Mouse (Mus musculus) MEL (cell line): ENCODE results near the gene Gfpt2. TPM values are rescaled to one million over a fixed set of nuclear protein-coding genes. Genes with fewer than 3 reads are reported as not detected.
A peak's percentile ranks its signal among the peaks of the same experiment; 100 is the strongest.

Source experiments
- DNase-seq: peaks from one replicate; pipeline ENCODE4 v3.0.0; 2011; ENCODE audit warnings: low read depth, low spot score
- H3K27ac ChIP-seq: 2 replicates; pipeline ENCODE4 v1.5.1; 2012; ENCODE audit warnings: low read depth, mild to moderate bottlenecking, control low read depth, low read length, moderate library complexity; ENCODE audit not compliant: control insufficient read depth
- H3K27me3 ChIP-seq, 2 experiments: fragments of 150-350 bp in 1 of 2; sonication (generic) in 1 of 2; 2 replicates each; pipeline ENCODE4 v1.6.1; 2012; ENCODE audit warnings: low read length in 2 of 2, mild to moderate bottlenecking in 2 of 2, improper control_type of control experiment in 1 of 2, moderate library complexity in 1 of 2; ENCODE audit not compliant: insufficient read depth in 2 of 2, control insufficient read depth in 1 of 2
- H3K36me3 ChIP-seq, 2 experiments: 2 replicates each; pipeline ENCODE4 v1.6.1; 2012 to 2014; ENCODE audit warnings: low read length in 2 of 2, improper control_type of control experiment in 1 of 2, inconsistent platforms in 1 of 2, mild to moderate bottlenecking in 1 of 2; ENCODE audit not compliant: insufficient read depth in 2 of 2, control insufficient read depth in 1 of 2
- H3K4me1 ChIP-seq, 2 experiments: fragments of 150-350 bp in 1 of 2; sonication (generic) in 1 of 2; 2 replicates each; pipeline ENCODE4 v1.6.1; 2012; ENCODE audit warnings: low read length in 2 of 2, improper control_type of control experiment in 1 of 2, mild to moderate bottlenecking in 1 of 2; ENCODE audit not compliant: insufficient read depth in 2 of 2, control insufficient read depth in 1 of 2
- H3K4me3 ChIP-seq, 2 experiments: fragments of 150-350 bp in 1 of 2; sonication (generic) in 1 of 2; 2 replicates each; pipeline ENCODE4 v1.5.1; 2012; ENCODE audit warnings: low read depth in 2 of 2, low read length in 2 of 2, mild to moderate bottlenecking in 2 of 2, moderate library complexity in 2 of 2, control low read depth in 1 of 2, improper control_type of control experiment in 1 of 2; ENCODE audit not compliant: control insufficient read depth in 1 of 2, insufficient read depth in 1 of 2
- H3K79me2 ChIP-seq: 2 replicates; pipeline ENCODE4 v1.6.1; 2012; ENCODE audit warnings: mild to moderate bottlenecking, low read length, moderate library complexity; ENCODE audit not compliant: control insufficient read depth, poor library complexity, insufficient read depth
- H3K9ac ChIP-seq: 2 replicates; pipeline ENCODE4 v1.6.1; 2012; ENCODE audit warnings: low read depth, mild to moderate bottlenecking, control low read depth, low read length, moderate library complexity; ENCODE audit not compliant: control insufficient read depth, poor library complexity, severe bottlenecking
- H3K9me3 ChIP-seq: fragments of 150-350 bp; sonication (generic); replicated peaks from 2 replicates; pipeline ENCODE4 v1.6.1; 2012; ENCODE audit warnings: mild to moderate bottlenecking, low read length, improper control_type of control experiment, moderate library complexity; ENCODE audit not compliant: insufficient read depth
- CHD2 ChIP-seq: IDR thresholded peaks from 2 replicates; pipeline ENCODE4 v1.6.1; 2011; ENCODE audit warnings: low read length, improper control_type of control experiment
- E2F4 ChIP-seq: IDR thresholded peaks from 2 replicates; pipeline ENCODE4 v1.6.1; 2011; ENCODE audit warnings: low read depth, low read length, improper control_type of control experiment, borderline replicate concordance
- ELF1 ChIP-seq: IDR thresholded peaks from 2 replicates; pipeline ENCODE4 v1.6.1; 2014; ENCODE audit warnings: low read depth, mild to moderate bottlenecking, inconsistent platforms, low read length, improper control_type of control experiment, moderate library complexity
- EP300 ChIP-seq, 2 experiments: IDR thresholded peaks; 2 replicates each; pipeline ENCODE4 v1.6.1; 2011; ENCODE audit warnings: improper control_type of control experiment in 2 of 2, low read length in 2 of 2, low read depth in 1 of 2, mild to moderate bottlenecking in 1 of 2
- ETS1 ChIP-seq: IDR thresholded peaks from 2 replicates; pipeline ENCODE4 v1.6.1; 2012; ENCODE audit warnings: low read depth, mild to moderate bottlenecking, inconsistent platforms, low read length, improper control_type of control experiment, moderate library complexity
- GABPA ChIP-seq: IDR thresholded peaks from 2 replicates; pipeline ENCODE4 v1.6.1; 2012; ENCODE audit warnings: low read depth, mild to moderate bottlenecking, inconsistent platforms, low read length, improper control_type of control experiment, moderate library complexity
- GATA1 ChIP-seq: IDR thresholded peaks from 2 replicates; pipeline ENCODE4 v1.6.1; 2011; ENCODE audit warnings: low read depth, low read length, improper control_type of control experiment
- MAX ChIP-seq: IDR thresholded peaks from 2 replicates; pipeline ENCODE4 v1.6.1; 2011; ENCODE audit warnings: low read length, improper control_type of control experiment
- MEF2A ChIP-seq: IDR thresholded peaks from 2 replicates; pipeline ENCODE4 v1.6.1; 2014; ENCODE audit warnings: low read depth, mild to moderate bottlenecking, inconsistent platforms, low read length, improper control_type of control experiment; ENCODE audit not compliant: poor library complexity, insufficient replicate concordance, severe bottlenecking; ENCODE audit errors: extremely low read depth
- MXI1 ChIP-seq: IDR thresholded peaks from 2 replicates; pipeline ENCODE4 v1.6.1; 2011; ENCODE audit warnings: mild to moderate bottlenecking, low read depth, low read length, improper control_type of control experiment
- MYB ChIP-seq: IDR thresholded peaks from 2 replicates; pipeline ENCODE4 v1.6.1; 2011; ENCODE audit warnings: mild to moderate bottlenecking, low read depth, low read length, improper control_type of control experiment
- MYC ChIP-seq: IDR thresholded peaks from 2 replicates; pipeline ENCODE4 v1.6.1; 2011; ENCODE audit warnings: low read depth, mild to moderate bottlenecking, low read length, improper control_type of control experiment, moderate library complexity
- NRF1 ChIP-seq: IDR thresholded peaks from 2 replicates; pipeline ENCODE4 v1.6.1; 2014; ENCODE audit warnings: low read depth, mild to moderate bottlenecking, inconsistent platforms, low read length, improper control_type of control experiment, moderate library complexity; ENCODE audit not compliant: poor library complexity, insufficient read depth, severe bottlenecking
- POLR2A ChIP-seq, 2 experiments: IDR thresholded peaks; 2 replicates each; pipeline ENCODE4 v1.6.1; 2011 to 2012; ENCODE audit warnings: low read length in 2 of 2, mild to moderate bottlenecking in 2 of 2, control low read depth in 1 of 2, improper control_type of control experiment in 1 of 2, low read depth in 1 of 2, moderate library complexity in 1 of 2; ENCODE audit not compliant: control insufficient read depth in 1 of 2, insufficient read depth in 1 of 2, poor library complexity in 1 of 2
- POLR2AphosphoS2 ChIP-seq: IDR thresholded peaks from 2 replicates; pipeline ENCODE4 v1.6.1; 2011; ENCODE audit warnings: low read length, improper control_type of control experiment
- RCOR1 ChIP-seq: IDR thresholded peaks from 2 replicates; pipeline ENCODE4 v1.6.1; 2012; ENCODE audit warnings: low read depth, mild to moderate bottlenecking, inconsistent platforms, low read length, improper control_type of control experiment
- SIN3A ChIP-seq: IDR thresholded peaks from 2 replicates; pipeline ENCODE4 v1.6.1; 2012; ENCODE audit warnings: low read length, improper control_type of control experiment, inconsistent platforms
- TAL1 ChIP-seq: IDR thresholded peaks from 2 replicates; pipeline ENCODE4 v1.6.1; 2012; ENCODE audit warnings: mild to moderate bottlenecking, inconsistent platforms, low read length, moderate library complexity, mixed read lengths
- TBP ChIP-seq: IDR thresholded peaks from 2 replicates; pipeline ENCODE4 v1.8.0; 2011; ENCODE audit warnings: low read depth, low read length, improper control_type of control experiment
- TCF12 ChIP-seq: IDR thresholded peaks from 2 replicates; pipeline ENCODE4 v1.6.1; 2014; ENCODE audit warnings: low read depth, mild to moderate bottlenecking, inconsistent platforms, low read length, improper control_type of control experiment, moderate library complexity
- UBTF ChIP-seq: IDR thresholded peaks from 2 replicates; pipeline ENCODE4 v1.6.1; 2012; ENCODE audit warnings: low read depth, mild to moderate bottlenecking, inconsistent platforms, low read length, improper control_type of control experiment, moderate library complexity, borderline replicate concordance; ENCODE audit not compliant: insufficient read depth
- USF1 ChIP-seq: IDR thresholded peaks from 2 replicates; pipeline ENCODE4 v1.6.1; 2014; ENCODE audit warnings: low read depth, mild to moderate bottlenecking, inconsistent platforms, low read length, improper control_type of control experiment, moderate library complexity
- USF2 ChIP-seq, 2 experiments: IDR thresholded peaks; 2 replicates each; pipeline ENCODE4 v1.6.1; 2011 to 2012; ENCODE audit warnings: improper control_type of control experiment in 2 of 2, low read length in 2 of 2, borderline replicate concordance in 1 of 2, inconsistent platforms in 1 of 2, low read depth in 1 of 2, mild to moderate bottlenecking in 1 of 2; ENCODE audit not compliant: insufficient read depth in 1 of 2
- ZC3H11A ChIP-seq: IDR thresholded peaks from 2 replicates; pipeline ENCODE4 v1.6.1; 2012; ENCODE audit warnings: low read depth, mild to moderate bottlenecking, inconsistent platforms, low read length, improper control_type of control experiment
- polyA plus RNA-seq, 2 experiments: library from polyadenylated mRNA; stranded (reverse) in 1 of 2; unstranded in 1 of 2; fragments of >175 nt in 1 of 2; fragments of >200 nt in 1 of 2; gene quantifications; 2 replicates each; pipeline versions ENCODE4 v1.2.1 to v1.2.4; 2012; ENCODE audit warnings: low replicate concordance in 2 of 2, low read depth in 1 of 2; ENCODE audit not compliant: insufficient read length in 2 of 2, insufficient read depth in 1 of 2, missing spikeins in 1 of 2
- total RNA-seq: library from RNA; depleted of rRNA; stranded (reverse); fragments of 300-350 nt; gene quantifications from 2 replicates; pipeline ENCODE4 v1.2.3, GENCODE M21; 2012

Gfpt2 gene
- total and polyA plus RNA-seq, 3 experiments = 4.0 to 8.0 TPM; not detected in 1

DNA sequence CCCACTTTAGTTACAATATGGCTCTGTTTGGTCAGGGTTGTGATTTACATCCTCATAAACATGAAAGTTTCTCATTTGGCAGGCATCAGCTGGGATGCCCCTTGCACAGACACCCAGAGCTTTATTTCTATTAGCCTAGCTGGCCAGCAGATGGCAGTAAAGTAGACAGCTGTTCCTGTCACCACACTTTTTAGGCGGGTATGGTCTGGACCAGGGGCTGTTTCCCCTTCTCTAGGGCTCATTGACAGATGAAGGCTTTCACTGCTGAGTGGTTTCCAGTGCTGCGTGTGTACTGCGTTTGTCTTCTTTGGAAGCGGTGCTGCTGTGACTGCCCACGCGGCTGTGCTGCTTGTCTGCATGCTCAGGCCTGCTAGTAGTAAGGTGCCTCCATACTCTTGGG, 77.9 kb downstream of the Gfpt2 start (continued):
- TF ChIP-seq NRF1 (no peak), CHD2 (no peak), GABPA (no peak), ZC3H11A (peak; percentile 33; the same call in 1 of the 2 replicates), USF1 (no peak), UBTF (no peak), USF2 (IDR thresholded peaks at IDR 0.05; ENCODE audit: borderline replicate concordance in 1 of 2, insufficient read depth in 1 of 2, low read depth in 1 of 2, low read length in 2 of 2) (no peak)
- TF ChIP-seq, all 39 proteins: peak for 7

DNA sequence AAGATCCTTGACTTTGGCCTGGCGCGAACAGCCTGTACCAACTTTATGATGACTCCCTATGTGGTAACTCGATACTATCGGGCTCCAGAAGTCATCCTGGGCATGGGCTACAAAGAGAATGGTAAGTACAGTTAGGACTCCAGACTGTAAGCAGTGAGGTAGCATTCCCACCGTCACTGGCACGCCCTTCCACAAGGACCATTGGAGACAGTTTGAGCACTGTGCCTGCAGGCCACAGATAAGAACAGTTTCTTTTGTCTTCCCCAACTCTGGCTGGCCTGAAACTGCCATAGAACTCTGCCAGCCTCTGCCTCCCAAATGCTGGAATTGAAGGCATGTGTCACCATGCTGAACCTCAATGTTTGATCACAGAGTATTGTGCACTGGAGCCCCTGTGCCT, 78.8 kb downstream of the Gfpt2 start:
- no peak overlapping the region for H3K9ac ChIP-seq
- H3K27me3 ChIP-seq = no peaks in the 10 kb centered on the region
- H3K36me3 ChIP-seq = peaks cover 14 to 35% of the 10 kb centered on the region in 2 experiments
- H3K79me2 ChIP-seq = no peaks in the 10 kb centered on the region
- peak; percentile 62; the same call in 1 of the 2 replicates for TF ChIP-seq TCF12
- no peak for TF ChIP-seq E2F4
- no peak for TF ChIP-seq POLR2AphosphoS2
- TF ChIP-seq MYB = peak; percentile 69
- TF ChIP-seq EP300 (IDR thresholded peaks at IDR 0.05; ENCODE audit: low read depth in 1 of 2, low read length in 2 of 2) = peak; percentile 68 to 85; a peak in 3 of 4 replicates
- peak; percentile 77 for TF ChIP-seq GATA1
- no peak for TF ChIP-seq ZC3H11A
- peak; percentile 94 for TF ChIP-seq TAL1
- no peak for TF ChIP-seq SIN3A
- peak; percentile 69 for DNase-seq
- no peak overlapping the region for H3K4me3 ChIP-seq
- H3K4me1 ChIP-seq = peaks cover 5 to 17% of the 10 kb centered on the region in 2 experiments; a peak in 3 of 4 replicates
- no peaks in the 10 kb centered on the region for H3K9me3 ChIP-seq
- no peak overlapping the region for H3K27ac ChIP-seq

DNA sequence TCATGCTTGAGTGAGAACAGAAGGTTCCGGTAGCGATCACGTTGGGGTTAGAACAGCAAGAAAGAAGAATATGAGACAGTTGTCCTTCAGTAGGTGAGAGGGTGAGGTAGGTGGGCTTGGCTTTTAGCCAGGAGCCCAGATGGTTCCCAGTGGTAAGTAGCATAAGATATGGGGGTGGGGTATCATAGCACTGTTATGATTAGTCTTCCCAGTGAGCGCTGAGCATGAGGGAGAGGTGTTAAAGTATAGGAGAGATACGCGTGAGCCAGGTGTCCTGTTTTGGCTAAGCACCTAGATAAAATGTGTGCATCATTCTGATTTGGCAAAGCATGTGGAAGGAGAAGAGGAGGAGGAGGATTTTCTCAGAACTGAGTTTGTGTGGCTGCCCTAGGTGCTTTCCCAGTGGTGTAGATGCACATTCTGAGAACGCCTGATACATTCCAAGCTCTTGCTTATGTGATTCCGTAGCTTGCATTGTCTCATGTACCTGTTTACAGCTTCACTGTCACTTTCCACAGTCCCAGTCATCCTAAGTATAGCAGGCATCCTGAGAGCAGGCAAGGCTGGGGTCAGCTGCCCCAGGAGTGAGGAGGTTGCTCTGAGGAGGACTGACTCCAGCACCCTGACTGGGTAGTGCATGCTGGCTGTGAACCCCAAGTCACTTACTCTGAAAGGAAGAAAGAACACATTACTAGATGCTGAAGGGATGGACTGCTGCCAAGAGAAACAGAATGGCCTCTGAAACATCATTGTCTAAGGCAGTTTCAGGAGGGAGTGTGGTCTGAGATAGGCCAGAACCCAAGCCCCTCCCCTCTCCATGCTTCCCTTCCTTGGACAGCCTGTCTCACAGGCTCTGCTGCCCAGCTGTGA, 83.2 kb downstream of the Gfpt2 start:
- Histone ChIP-seq H3K27me3 (no peaks in the 10 kb centered on the region), H3K9ac (no peak overlapping the region), H3K36me3 (peaks cover 14 to 24% of the 10 kb centered on the region in 2 experiments), H3K4me1 (peaks cover 5 to 17% of the 10 kb centered on the region in 2 experiments; a peak in 3 of 4 replicates), H3K9me3 (no peaks in the 10 kb centered on the region), H3K27ac (no peak overlapping the region), H3K4me3 (no peak overlapping the region), H3K79me2 (no peaks in the 10 kb centered on the region)
- no peak for TF ChIP-seq USF1
- TF ChIP-seq POLR2A (IDR thresholded peaks at IDR 0.05; ENCODE audit: control insufficient read depth in 1 of 2, insufficient read depth in 1 of 2, low read depth in 1 of 2, low read length in 2 of 2, poor library complexity in 1 of 2) = no peak
- no peak for TF ChIP-seq RCOR1
- TF ChIP-seq MXI1 = 0 out of 2 replicates have a peak, but pooled peaks have one; percentile 29
- no peak for TF ChIP-seq E2F4
- TF ChIP-seq GABPA = no peak
- no peak for TF ChIP-seq SIN3A
- TF ChIP-seq GATA1 = peak; percentile 46; the same call in 1 of the 2 replicates
- TF ChIP-seq ZC3H11A = no peak
- TF ChIP-seq MYC = 0 out of 2 replicates have a peak, but pooled peaks have one; percentile 17
- TF ChIP-seq ELF1 = no peak
- no peak for TF ChIP-seq MEF2A
- peak; percentile 59 to 68; a peak in 3 of 4 replicates for TF ChIP-seq EP300 (IDR thresholded peaks at IDR 0.05; ENCODE audit: low read depth in 1 of 2, low read length in 2 of 2)
- 0 out of 2 replicates have a peak, but pooled peaks have one; percentile 26 for TF ChIP-seq MAX
- peak; percentile 16; the same call in 1 of the 2 replicates for TF ChIP-seq ETS1
- TF ChIP-seq TAL1 = peak; percentile 59
- no peak for TF ChIP-seq TBP
- TF ChIP-seq UBTF = no peak
- DNase-seq = peak; percentile 80
